Mouse (Mus musculus): ENCODE measurements at regions not wholly inside any gene's neighbourhood (a gene's known extent, or its start where the extent isn't known, plus 50 kb on each side); places are given as distances from the start of the nearest gene placed in this dataset.

DNA sequence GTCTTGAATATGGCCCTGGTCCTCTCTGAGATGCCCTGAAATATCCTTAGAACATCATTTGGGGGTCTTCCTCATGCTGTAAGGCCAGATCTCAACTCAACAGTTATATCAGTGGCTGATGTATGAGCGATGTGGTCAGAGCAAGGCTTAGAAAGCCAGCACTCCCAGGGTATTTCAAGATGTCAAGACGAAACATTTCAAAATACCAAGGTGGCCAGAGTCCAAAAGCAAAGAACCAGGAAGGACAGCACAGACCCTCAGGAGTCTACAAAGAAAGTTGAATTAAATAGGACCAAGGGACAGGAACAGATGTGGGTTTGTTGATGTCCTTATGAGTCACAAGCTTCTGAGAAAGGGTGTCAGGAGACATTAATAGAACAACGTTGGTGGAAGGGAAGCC lies 55.8 kb upstream of the Cplx2 start:
- DNase-seq (ENCODE audit: low spot score), result no peak
- peaks cover 9% of the 10 kb centered on the region; the same call in 1 of the 2 replicates for H3K36me3 ChIP-seq (ENCODE audit: insufficient read depth, low read length)
- no peak overlapping the region for H3K4me3 ChIP-seq (ENCODE audit: low read length)
- H3K4me2 ChIP-seq (ENCODE audit: low read depth, low read length), result no peak overlapping the region
- H3K27ac ChIP-seq, result no peak overlapping the region
- H3K27me3 ChIP-seq (ENCODE audit: insufficient read depth, low read length), result no peaks in the 10 kb centered on the region
- H3K9ac ChIP-seq (replicated peaks; ENCODE audit: low read length), result no peak overlapping the region
- no peak for TF ChIP-seq CTCF (IDR thresholded peaks at IDR 0.05; ENCODE audit: low read depth)
- no peaks in the 10 kb centered on the region for H3K9me3 ChIP-seq (ENCODE audit: low read length)
- ATAC-seq, result no peak
- peaks cover 3% of the 10 kb centered on the region; the same call in 1 of the 2 replicates for H3K4me1 ChIP-seq (ENCODE audit: insufficient read depth, low read length)
- WGBS, result 87% methylated on average over 3 of the region's 3 CpGs

DNA sequence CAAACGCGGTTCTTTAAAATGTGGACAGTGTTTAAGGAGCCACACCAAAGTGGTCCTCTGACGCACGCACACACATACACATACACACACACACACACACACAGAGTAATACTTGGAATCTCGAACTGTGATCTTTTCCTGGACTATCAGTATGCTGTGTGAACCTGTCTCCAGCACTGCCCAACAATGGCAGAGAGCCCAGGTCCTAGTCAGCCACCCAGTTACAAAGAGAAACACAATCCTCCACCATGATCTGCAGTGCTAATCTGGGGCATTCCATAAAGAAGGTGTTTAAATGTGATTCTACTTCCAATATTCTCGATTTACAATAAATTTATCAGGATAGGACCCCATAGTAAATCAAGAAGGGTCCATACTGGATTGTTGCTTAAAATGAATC lies 54.2 kb upstream of the Cplx2 start:
- no peaks in the 10 kb centered on the region for H3K4me1 ChIP-seq (ENCODE audit: insufficient read depth, low read length)
- no peaks in the 10 kb centered on the region for H3K9me3 ChIP-seq (ENCODE audit: low read length)
- WGBS, result 89% methylated on average over 6 of the region's 6 CpGs
- H3K36me3 ChIP-seq (ENCODE audit: insufficient read depth, low read length), result peaks cover 9% of the 10 kb centered on the region; the same call in 1 of the 2 replicates
- no peak overlapping the region for H3K27ac ChIP-seq
- H3K4me2 ChIP-seq (ENCODE audit: low read depth, low read length), result no peak overlapping the region
- DNase-seq (ENCODE audit: low spot score), result no peak
- no peak for ATAC-seq
- H3K27me3 ChIP-seq (ENCODE audit: insufficient read depth, low read length), result no peaks in the 10 kb centered on the region
- no peak overlapping the region for H3K9ac ChIP-seq (replicated peaks; ENCODE audit: low read length)
- no peak overlapping the region for H3K4me3 ChIP-seq (ENCODE audit: low read length)
- no peak for TF ChIP-seq CTCF (IDR thresholded peaks at IDR 0.05; ENCODE audit: low read depth)

- 93% methylated on average over 4 of the region's 4 CpGs for WGBS
- no peak overlapping the region for H3K4me3 ChIP-seq (ENCODE audit: low read length)
These were observed 53.0 kb upstream of the Cplx2 start for GRCm38 (mm10) chr13:54318161-54318560.

DNA sequence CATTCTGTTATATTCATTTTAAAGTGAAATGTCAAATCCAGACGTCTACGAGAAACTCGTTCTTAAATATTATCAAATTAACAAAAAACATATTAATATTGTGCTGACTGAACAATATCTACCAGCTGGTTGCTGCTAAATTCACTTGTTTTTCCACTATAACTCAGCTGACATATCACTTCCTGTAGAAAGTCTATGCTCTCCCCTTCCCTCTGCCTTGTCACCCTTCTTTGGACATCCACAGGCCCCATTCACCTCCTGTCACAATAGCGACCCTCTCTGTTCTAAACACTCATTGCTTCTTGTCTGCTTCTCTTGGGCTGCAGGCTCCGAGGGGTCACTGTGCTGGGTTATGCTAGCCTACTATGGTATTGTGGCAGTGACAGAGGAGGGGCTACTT lies 52.5 kb upstream of the Cplx2 start:
- WGBS, result 82% methylated on average over 5 of the region's 5 CpGs

More at GRCm38 (mm10) chr13:54318161-54318560, 53.0 kb upstream of the Cplx2 start:
- no peak for ATAC-seq
- Histone ChIP-seq H3K4me2 (ENCODE audit: low read depth, low read length) (no peak overlapping the region), H3K36me3 (ENCODE audit: insufficient read depth, low read length) (0 out of 2 replicates have a peak, but pooled peaks cover 3% of the 10 kb centered on the region), H3K9me3 (ENCODE audit: low read length) (no peaks in the 10 kb centered on the region), H3K27ac (no peak overlapping the region), H3K4me1 (ENCODE audit: insufficient read depth, low read length) (0 out of 2 replicates have a peak, but pooled peaks cover 4% of the 10 kb centered on the region), H3K9ac (replicated peaks; ENCODE audit: low read length) (no peak overlapping the region), H3K27me3 (ENCODE audit: insufficient read depth, low read length) (no peaks in the 10 kb centered on the region)
- no peak for TF ChIP-seq CTCF (IDR thresholded peaks at IDR 0.05; ENCODE audit: low read depth)
- no peak for DNase-seq (ENCODE audit: low spot score)

DNA sequence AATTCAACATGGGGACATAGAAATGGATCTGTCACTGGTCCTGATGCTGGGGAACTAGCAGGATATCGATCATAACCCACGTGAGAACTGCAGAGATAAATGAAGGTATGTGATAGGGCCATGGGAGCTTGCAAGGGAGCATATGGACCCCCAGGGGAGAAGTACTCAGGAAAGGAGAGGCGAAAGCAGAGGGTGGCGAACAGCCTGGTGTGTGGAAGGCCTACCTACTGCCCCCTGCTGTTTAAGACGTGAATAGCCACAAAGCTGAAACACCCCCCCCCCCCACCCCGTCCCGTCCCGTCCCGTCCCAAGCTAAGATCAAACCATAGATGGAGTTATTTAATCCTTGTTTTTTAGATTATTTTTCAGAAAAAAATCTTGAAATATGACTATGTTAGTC lies 50.9 kb upstream of the Cplx2 start:
- 0 out of 2 replicates have a peak, but pooled peaks cover 3% of the 10 kb centered on the region for H3K36me3 ChIP-seq (ENCODE audit: insufficient read depth, low read length)
- no peak overlapping the region for H3K4me2 ChIP-seq (ENCODE audit: low read depth, low read length)
- H3K27ac ChIP-seq, result no peak overlapping the region
- ATAC-seq (no peak), DNase-seq (ENCODE audit: low spot score) (no peak)
- 0 out of 2 replicates have a peak, but pooled peaks cover 14% of the 10 kb centered on the region for H3K4me1 ChIP-seq (ENCODE audit: insufficient read depth, low read length)
- H3K4me3 ChIP-seq (ENCODE audit: low read length), result no peak overlapping the region
- no peak overlapping the region for H3K9ac ChIP-seq (replicated peaks; ENCODE audit: low read length)
- 69% methylated on average over 9 of the region's 9 CpGs for WGBS
- no peaks in the 10 kb centered on the region for H3K27me3 ChIP-seq (ENCODE audit: insufficient read depth, low read length)
- H3K9me3 ChIP-seq (ENCODE audit: low read length), result no peaks in the 10 kb centered on the region
- peak; percentile 38 for TF ChIP-seq CTCF (IDR thresholded peaks at IDR 0.05; ENCODE audit: low read depth)

More for the DNA sequence above, 52.5 kb upstream of the Cplx2 start:
- Histone ChIP-seq H3K9ac (replicated peaks; ENCODE audit: low read length) (no peak overlapping the region), H3K36me3 (ENCODE audit: insufficient read depth, low read length) (0 out of 2 replicates have a peak, but pooled peaks cover 3% of the 10 kb centered on the region), H3K4me2 (ENCODE audit: low read depth, low read length) (no peak overlapping the region), H3K9me3 (ENCODE audit: low read length) (no peaks in the 10 kb centered on the region), H3K27me3 (ENCODE audit: insufficient read depth, low read length) (no peaks in the 10 kb centered on the region), H3K4me3 (ENCODE audit: low read length) (no peak overlapping the region), H3K27ac (no peak overlapping the region), H3K4me1 (ENCODE audit: insufficient read depth, low read length) (0 out of 2 replicates have a peak, but pooled peaks cover 6% of the 10 kb centered on the region)
- DNase-seq (ENCODE audit: low spot score), result no peak
- no peak for ATAC-seq
- TF ChIP-seq CTCF (IDR thresholded peaks at IDR 0.05; ENCODE audit: low read depth), result no peak

DNA sequence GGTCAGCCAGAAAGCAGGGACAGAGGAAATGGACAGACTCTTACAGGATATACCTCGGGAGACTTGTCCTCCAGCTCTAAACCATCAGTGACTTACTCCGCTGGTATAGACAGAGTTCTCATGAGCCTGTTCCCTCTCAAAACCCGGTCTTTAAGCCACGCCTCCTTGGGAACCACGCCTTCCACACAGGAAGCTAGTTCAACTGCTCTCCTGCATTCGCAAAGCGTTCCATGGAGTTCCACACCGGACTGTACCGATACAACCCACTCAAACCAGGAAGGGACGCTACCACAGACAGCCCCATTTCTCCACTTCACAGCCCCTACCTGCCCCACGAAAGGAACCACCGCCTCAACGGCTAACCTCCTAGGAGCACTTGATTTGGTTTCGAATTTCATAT lies 50.1 kb upstream of the Cplx2 start:
- WGBS, result 87% methylated on average over 14 of the region's 14 CpGs
- TF ChIP-seq CTCF (IDR thresholded peaks at IDR 0.05; ENCODE audit: low read depth), result no peak

More for the DNA sequence above, 50.1 kb upstream of the Cplx2 start:
- DNase-seq (ENCODE audit: low spot score), result no peak
- Histone ChIP-seq H3K4me3 (ENCODE audit: low read length) (no peak overlapping the region), H3K36me3 (ENCODE audit: insufficient read depth, low read length) (0 out of 2 replicates have a peak, but pooled peaks cover 3% of the 10 kb centered on the region), H3K4me2 (ENCODE audit: low read depth, low read length) (no peak overlapping the region), H3K4me1 (ENCODE audit: insufficient read depth, low read length) (0 out of 2 replicates have a peak, but pooled peaks cover 15% of the 10 kb centered on the region), H3K9me3 (ENCODE audit: low read length) (no peaks in the 10 kb centered on the region), H3K27me3 (ENCODE audit: insufficient read depth, low read length) (no peaks in the 10 kb centered on the region), H3K9ac (replicated peaks; ENCODE audit: low read length) (no peak overlapping the region), H3K27ac (no peak overlapping the region)
- ATAC-seq, result no peak
